Mouse (Mus musculus): ENCODE measurements around the gene Cdadc1. TPM values are rescaled to one million over a fixed set of nuclear protein-coding genes. Genes with fewer than 3 reads are reported as not detected.
A peak's percentile ranks its signal among the peaks of the same experiment; 100 is the strongest.

The Cdadc1 gene
- polyA plus RNA-seq, 1 experiment from 2014 or later = 24.2 TPM

GRCm38 (mm10) chr14:59554025-59554424 is 43.7 kb downstream of the Cdadc1 start:
- H3K27me3 ChIP-seq (ENCODE audit: control insufficient read depth, insufficient read depth, low read length) = no peaks in the 10 kb centered on the region; the same call in 1 of the 2 replicates
- peaks cover under 1% of the 10 kb centered on the region; the same call in 1 of the 2 replicates for H3K4me1 ChIP-seq (replicated peaks; ENCODE audit: control insufficient read depth, insufficient read depth)
- TF ChIP-seq EP300 (optimal IDR thresholded peaks at IDR 0.05) = no peak
- peak; percentile 66 for TF ChIP-seq CTCF (IDR thresholded peaks at IDR 0.05; ENCODE audit: low read depth)
- DNase-seq (ENCODE audit: low spot score) (no peak), ATAC-seq (ENCODE audit: low FRiP score, low TSS enrichment) (no peak)
- H3K27ac ChIP-seq (replicated peaks) = no peak overlapping the region
- no peaks in the 10 kb centered on the region for H3K9me3 ChIP-seq (ENCODE audit: control insufficient read depth, low read length)
- H3K4me3 ChIP-seq (ENCODE audit: low read depth, low read length) = no peak overlapping the region
- H3K4me2 ChIP-seq (replicated peaks; ENCODE audit: low read depth) = no peak overlapping the region
- no peak overlapping the region for H3K9ac ChIP-seq (ENCODE audit: low read length)
- 81% methylated on average over 5 of the region's 5 CpGs for WGBS
- no peaks in the 10 kb centered on the region for H3K36me3 ChIP-seq (ENCODE audit: control insufficient read depth, insufficient read depth, low read length)

GRCm38 (mm10) chr14:59551956-59552355 is 45.8 kb downstream of the Cdadc1 start:
- no peak overlapping the region for H3K9ac ChIP-seq (ENCODE audit: low read length)
- no peaks in the 10 kb centered on the region; the same call in 1 of the 2 replicates for H3K27me3 ChIP-seq (ENCODE audit: control insufficient read depth, insufficient read depth, low read length)
- no peak overlapping the region for H3K4me3 ChIP-seq (ENCODE audit: low read depth, low read length)
- no peaks in the 10 kb centered on the region for H3K36me3 ChIP-seq (ENCODE audit: control insufficient read depth, insufficient read depth, low read length)
- DNase-seq (ENCODE audit: low spot score) (peak; percentile 50), ATAC-seq (ENCODE audit: low FRiP score, low TSS enrichment) (peak; percentile 38; the same call in 1 of the 2 replicates)
- no peaks in the 10 kb centered on the region for H3K9me3 ChIP-seq (ENCODE audit: control insufficient read depth, low read length)
- H3K27ac ChIP-seq (replicated peaks) = no peak overlapping the region
- peaks cover 3% of the 10 kb centered on the region; the same call in 1 of the 2 replicates for H3K4me1 ChIP-seq (replicated peaks; ENCODE audit: control insufficient read depth, insufficient read depth)
- TF ChIP-seq CTCF (IDR thresholded peaks at IDR 0.05; ENCODE audit: low read depth) (no peak), EP300 (optimal IDR thresholded peaks at IDR 0.05) (no peak)
- H3K4me2 ChIP-seq (replicated peaks; ENCODE audit: low read depth) = no peak overlapping the region
- WGBS = 32% methylated on average over 8 of the region's 8 CpGs

DNA sequence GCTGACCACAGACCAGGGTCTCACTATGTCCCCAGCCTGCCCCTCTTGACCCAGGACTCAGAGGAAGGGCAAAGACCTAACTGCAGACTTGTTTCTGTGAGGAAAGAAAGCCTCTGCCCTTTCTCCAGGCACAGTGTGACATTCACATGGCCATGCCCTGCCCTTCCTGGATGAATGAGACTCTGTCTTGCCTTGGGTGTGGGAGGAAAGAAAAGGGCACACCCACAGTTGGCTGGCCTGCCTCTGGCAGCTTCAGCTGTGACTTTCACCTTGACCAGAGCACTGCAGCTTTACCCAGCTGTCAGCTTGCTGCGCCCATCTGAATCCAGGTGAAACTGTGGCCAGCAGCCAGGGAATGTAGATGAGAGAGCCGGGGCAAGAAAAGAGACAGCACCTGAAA is 46.9 kb downstream of the Cdadc1 start:
- TF ChIP-seq EP300 (optimal IDR thresholded peaks at IDR 0.05) (no peak), CTCF (IDR thresholded peaks at IDR 0.05; ENCODE audit: low read depth) (no peak)
- DNase-seq (ENCODE audit: low spot score) (peak; percentile 79), ATAC-seq (ENCODE audit: low FRiP score, low TSS enrichment) (peak; percentile 85)
- H3K4me3 ChIP-seq (ENCODE audit: low read depth, low read length) = no peak overlapping the region
- peaks cover 3% of the 10 kb centered on the region; the same call in 1 of the 2 replicates for H3K4me1 ChIP-seq (replicated peaks; ENCODE audit: control insufficient read depth, insufficient read depth)
- no peaks in the 10 kb centered on the region; the same call in 1 of the 2 replicates for H3K27me3 ChIP-seq (ENCODE audit: control insufficient read depth, insufficient read depth, low read length)
- peak overlapping the region; percentile 67; the same call in 1 of the 2 replicates for H3K27ac ChIP-seq (replicated peaks)
- no peak overlapping the region for H3K9ac ChIP-seq (ENCODE audit: low read length)
- H3K36me3 ChIP-seq (ENCODE audit: control insufficient read depth, insufficient read depth, low read length) = no peaks in the 10 kb centered on the region
- WGBS = 58% methylated on average over 2 of the region's 2 CpGs
- no peak overlapping the region for H3K4me2 ChIP-seq (replicated peaks; ENCODE audit: low read depth)
- H3K9me3 ChIP-seq (ENCODE audit: control insufficient read depth, low read length) = no peaks in the 10 kb centered on the region

DNA sequence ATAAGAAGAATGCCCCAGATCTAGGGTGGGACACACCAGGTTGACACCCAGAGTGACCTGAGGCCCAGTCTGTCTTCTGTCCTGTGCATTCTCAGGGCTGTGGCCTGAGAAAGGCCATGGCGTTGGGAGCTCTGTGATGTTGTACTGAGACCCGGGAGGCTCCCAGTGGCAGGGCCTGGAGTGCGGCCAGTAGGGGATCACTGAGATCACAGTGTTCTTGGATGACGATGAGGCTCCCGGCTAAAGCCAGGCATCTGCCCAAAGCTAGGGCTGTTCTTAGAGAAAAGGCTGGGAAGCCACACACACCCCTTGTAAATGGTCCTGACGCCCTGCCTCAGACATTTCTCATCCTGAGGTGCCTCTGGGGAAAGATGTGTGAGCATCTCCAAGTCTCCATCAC is 48.7 kb downstream of the Cdadc1 start:
- WGBS = 37% methylated on average over 6 of the region's 6 CpGs
- Histone ChIP-seq H3K4me1 (replicated peaks; ENCODE audit: control insufficient read depth, insufficient read depth) (peaks cover 3% of the 10 kb centered on the region; the same call in 1 of the 2 replicates), H3K9me3 (ENCODE audit: control insufficient read depth, low read length) (no peaks in the 10 kb centered on the region), H3K27me3 (ENCODE audit: control insufficient read depth, insufficient read depth, low read length) (no peaks in the 10 kb centered on the region), H3K4me3 (ENCODE audit: low read depth, low read length) (no peak overlapping the region), H3K4me2 (replicated peaks; ENCODE audit: low read depth) (no peak overlapping the region), H3K27ac (replicated peaks) (0 out of 2 replicates have a peak overlapping the region, but pooled peaks have one; percentile 35), H3K9ac (ENCODE audit: low read length) (no peak overlapping the region), H3K36me3 (ENCODE audit: control insufficient read depth, insufficient read depth, low read length) (no peaks in the 10 kb centered on the region)
- TF ChIP-seq EP300 (optimal IDR thresholded peaks at IDR 0.05) (no peak), CTCF (IDR thresholded peaks at IDR 0.05; ENCODE audit: low read depth) (no peak)
- DNase-seq (ENCODE audit: low spot score) (no peak), ATAC-seq (ENCODE audit: low FRiP score, low TSS enrichment) (no peak)

DNA sequence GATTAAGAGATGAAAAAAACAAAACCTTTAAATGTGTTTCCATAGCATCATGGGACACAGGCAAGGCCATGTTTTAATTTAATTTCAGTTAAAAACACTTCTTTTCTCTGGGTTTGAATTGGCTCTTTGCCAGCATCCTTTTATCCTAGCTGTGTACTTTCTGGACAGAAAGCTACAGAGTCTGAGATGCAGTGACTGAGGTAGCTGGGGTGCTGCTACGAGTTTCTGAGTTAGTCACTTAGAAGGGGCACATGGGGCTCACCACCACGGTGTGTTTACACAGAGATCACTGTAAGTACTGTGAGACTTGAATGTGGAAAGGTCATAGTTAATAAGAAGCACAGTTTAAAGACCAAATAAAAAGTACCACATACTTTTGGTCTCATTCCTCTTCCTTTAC is 49.2 kb downstream of the Cdadc1 start:
- Histone ChIP-seq H3K27ac (replicated peaks) (0 out of 2 replicates have a peak overlapping the region, but pooled peaks have one; percentile 35), H3K4me3 (ENCODE audit: low read depth, low read length) (no peak overlapping the region), H3K27me3 (ENCODE audit: control insufficient read depth, insufficient read depth, low read length) (no peaks in the 10 kb centered on the region), H3K36me3 (ENCODE audit: control insufficient read depth, insufficient read depth, low read length) (no peaks in the 10 kb centered on the region), H3K9me3 (ENCODE audit: control insufficient read depth, low read length) (no peaks in the 10 kb centered on the region), H3K4me1 (replicated peaks; ENCODE audit: control insufficient read depth, insufficient read depth) (peaks cover 3% of the 10 kb centered on the region; the same call in 1 of the 2 replicates), H3K9ac (ENCODE audit: low read length) (no peak overlapping the region), H3K4me2 (replicated peaks; ENCODE audit: low read depth) (no peak overlapping the region)
- ATAC-seq (ENCODE audit: low FRiP score, low TSS enrichment) (no peak), DNase-seq (ENCODE audit: low spot score) (no peak)
- TF ChIP-seq EP300 (optimal IDR thresholded peaks at IDR 0.05) = no peak
- TF ChIP-seq CTCF (IDR thresholded peaks at IDR 0.05; ENCODE audit: low read depth) = no peak
- 27% methylated on average over 2 of the region's 2 CpGs for WGBS

GRCm38 (mm10) chr14:59547530-59547929 is 50.2 kb downstream of the Cdadc1 start:
- DNase-seq (ENCODE audit: low spot score) (no peak), ATAC-seq (ENCODE audit: low FRiP score, low TSS enrichment) (peak; percentile 16; the same call in 1 of the 2 replicates)
- Histone ChIP-seq H3K9ac (ENCODE audit: low read length) (no peak overlapping the region), H3K4me1 (replicated peaks; ENCODE audit: control insufficient read depth, insufficient read depth) (peaks cover 3% of the 10 kb centered on the region; the same call in 1 of the 2 replicates), H3K36me3 (ENCODE audit: control insufficient read depth, insufficient read depth, low read length) (no peaks in the 10 kb centered on the region), H3K9me3 (ENCODE audit: control insufficient read depth, low read length) (no peaks in the 10 kb centered on the region), H3K4me3 (ENCODE audit: low read depth, low read length) (no peak overlapping the region), H3K4me2 (replicated peaks; ENCODE audit: low read depth) (no peak overlapping the region), H3K27ac (replicated peaks) (no peak overlapping the region), H3K27me3 (ENCODE audit: control insufficient read depth, insufficient read depth, low read length) (no peaks in the 10 kb centered on the region)
- WGBS = 54% methylated on average over 5 of the region's 5 CpGs
- no peak for TF ChIP-seq EP300 (optimal IDR thresholded peaks at IDR 0.05)
- TF ChIP-seq CTCF (IDR thresholded peaks at IDR 0.05; ENCODE audit: low read depth) = no peak

All from stomach, postnatal 0 days (tissue).